Mouse (Mus musculus) cortical plate, adult 2 months (tissue): ENCODE data around the gene Pam.

Source experiments
- CTCF ChIP-seq: fragments of 200-500 bp; IDR thresholded peaks from 2 replicates; pipeline ENCODE4 v1.5.1; 2011; ENCODE audit warnings: mild to moderate bottlenecking, control low read depth, low read length; ENCODE audit not compliant: insufficient read depth; ENCODE audit errors: extremely low read depth
- POLR2A ChIP-seq: fragments of 200-500 bp; IDR thresholded peaks from 2 replicates; pipeline ENCODE4 v1.6.1; 2011; ENCODE audit warnings: mild to moderate bottlenecking, low read length, control low read depth; ENCODE audit not compliant: insufficient read depth; ENCODE audit errors: extremely low read depth

- no peak for TF ChIP-seq POLR2A
- TF ChIP-seq CTCF: no peak
Measured at GRCm38 (mm10) chr1:98016004-98016848, 79.2 kb downstream of the Pam start.
